In the genomic region with DNA sequence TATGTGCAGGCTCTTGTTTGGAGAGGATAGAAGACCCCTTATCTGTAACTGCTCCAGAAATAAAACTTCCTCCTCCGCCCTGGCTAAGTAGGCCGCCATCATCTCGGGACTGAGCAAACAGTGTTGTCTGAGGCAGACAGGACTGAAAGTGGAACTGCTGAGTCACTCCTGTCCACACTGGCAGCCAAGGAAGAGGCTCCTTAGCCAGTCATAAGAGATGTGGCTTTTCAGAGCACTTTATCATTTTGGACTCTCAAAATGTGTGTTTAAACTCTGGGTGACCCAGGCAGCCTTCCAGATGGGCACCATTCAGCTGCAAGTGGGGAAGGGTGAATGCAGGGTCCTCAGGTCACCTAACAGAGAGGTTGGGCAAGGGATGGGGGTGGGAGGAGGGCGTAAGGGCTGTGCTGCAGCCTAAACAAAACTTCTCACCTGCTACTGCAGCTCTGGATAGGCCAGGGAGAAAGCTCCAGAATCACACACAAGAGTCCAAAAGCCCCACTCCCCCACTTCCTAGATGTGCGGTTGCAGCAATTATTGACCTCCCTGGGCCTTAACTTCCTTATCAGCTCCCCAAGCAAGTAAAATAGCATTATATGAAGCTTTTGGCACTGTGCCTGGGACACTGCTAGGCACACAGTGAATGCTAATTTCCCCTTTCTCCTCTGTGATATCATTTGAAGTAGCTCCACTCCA, we compare ENCODE assay signal across 9 mouse cellular contexts.
DNase-seq lines count a peak whose midpoint lies in the region; ATAC-seq and TF ChIP-seq lines count a peak whose summit lies in the region.
"Had no signal": no experiment of that assay in that cellular context is flagged by ENCODE, and none has a peak within 500 bp of the region (broad histone marks: within the 10 kb centered on the region; RNA-seq: fewer than 3 reads in every experiment).

No protein-coding gene starts in this region.

- H3K9ac ChIP-seq in liver, embryonic 14.5 days (replicated peaks), result no peak overlapping the region; the same call in 1 of the 2 replicates
- H3K9ac ChIP-seq: embryonic facial prominence, embryonic 15.5 days had no signal

- H3K27ac ChIP-seq in brown adipose tissue, adult 24 weeks (replicated peaks; ENCODE audit: low read depth, low read length), result peak overlapping the region; percentile 35
- peak overlapping the region; percentile 41 for H3K27ac ChIP-seq in liver, embryonic 14.5 days
- H3K27ac ChIP-seq: embryonic facial prominence, embryonic 15.5 days had no signal

- H3K4me1 ChIP-seq in brown adipose tissue, adult 24 weeks (ENCODE audit: control insufficient read depth, insufficient read depth, insufficient read length, low read length), result peaks cover 30% of the 10 kb centered on the region
- H3K4me1 ChIP-seq in liver, embryonic 14.5 days (replicated peaks; ENCODE audit: control insufficient read depth in 2 of 2, insufficient read depth in 2 of 2, low read length in 1 of 2), result peaks cover 12 to 32% of the 10 kb centered on the region in 2 experiments

- H3K27me3 ChIP-seq in liver, embryonic 14.5 days (ENCODE audit: control insufficient read depth, insufficient read depth, low read length), result no peaks in the 10 kb centered on the region
- H3K27me3 ChIP-seq: embryonic facial prominence, embryonic 15.5 days had no signal

- WGBS in liver, embryonic 14.5 days (ENCODE audit: insufficient replicate concordance), result 6% methylated on average over 5 of the region's 5 CpGs

- H3K36me3 ChIP-seq in liver, embryonic 14.5 days (replicated peaks; ENCODE audit: control insufficient read depth, insufficient read depth, low read depth), result no peaks in the 10 kb centered on the region
- H3K36me3 ChIP-seq: embryonic facial prominence, embryonic 15.5 days had no signal

- peak; percentile 87 for ATAC-seq in liver, embryonic 14.5 days (ENCODE audit: insufficient read depth)
- no peak for ATAC-seq in activated CD4-positive, CD25-positive, alpha-beta regulatory T cell, adult 4 months

- peak overlapping the region; percentile 18 for H3K4me2 ChIP-seq in liver, embryonic 14.5 days (ENCODE audit: low read depth)
- H3K4me2 ChIP-seq: embryonic facial prominence, embryonic 15.5 days had no signal

- TF ChIP-seq CTCF in liver, embryonic 14.5 days (IDR thresholded peaks at IDR 0.05; ENCODE audit: low read depth), result no peak

- peak; percentile 23 for DNase-seq in right cerebral cortex, postnatal 14 days
- DNase-seq in right cerebral cortex, postnatal 25 days, result no peak
- peak; percentile 56 to 59 for DNase-seq in heart, postnatal 36 days
- peak; percentile 38 to 59 (median 55) for DNase-seq in liver, embryonic 14.5 days (ENCODE audit: low read depth in 3 of 3, low spot score in 3 of 3)
- DNase-seq in spleen, postnatal 36 days (ENCODE audit: low spot score in 2 of 2), result peak; percentile 26 to 47
- DNase-seq in testis, postnatal 10 days (ENCODE audit: low spot score), result no peak

- intact Hi-C loops in heart, postnatal 36 days (cut with DNase I), result no loop called here

- H3K4me3 ChIP-seq in brown adipose tissue, adult 24 weeks (ENCODE audit: insufficient read depth, low read depth, low read length), result no peak overlapping the region
- H3K4me3 ChIP-seq in liver, embryonic 14.5 days (ENCODE audit: insufficient read depth in 1 of 2, low read depth in 2 of 2, low read length in 2 of 2), result no peak overlapping the region
- H3K4me3 ChIP-seq: embryonic facial prominence, embryonic 15.5 days had no signal

- H3K9me3 ChIP-seq in liver, embryonic 14.5 days (ENCODE audit: control insufficient read depth, low read length), result no peaks in the 10 kb centered on the region
- H3K9me3 ChIP-seq: embryonic facial prominence, embryonic 15.5 days had no signal

- no peak; the same call in 1 of the 2 replicates for TF ChIP-seq EP300 in liver, embryonic 14.5 days (IDR thresholded peaks at IDR 0.05; ENCODE audit: low read depth)

Comparison
In these comparisons a context has a peak if more than half of its experiments do, and no peak if none do; other contexts are left out.
1. DNase-seq: peak in right cerebral cortex, postnatal 14 days (single experiment), heart, postnatal 36 days (2 of 2), liver, embryonic 14.5 days (3 of 3) and spleen, postnatal 36 days (2 of 2); none in right cerebral cortex, postnatal 25 days (single experiment) and testis, postnatal 10 days (single experiment).